Mouse (Mus musculus): ENCODE results near the gene Rsu1. TPM values are rescaled to one million over a fixed set of nuclear protein-coding genes. Genes with fewer than 3 reads are reported as not detected.
A peak's percentile ranks its signal among the peaks of the same experiment; 100 is the strongest.

Rsu1 gene
- polyA plus RNA-seq (2012; rRNA removed), result 42.2 and 49.7 TPM in 2 replicates

GRCm38 (mm10) chr2:13271165-13271957 lies at the start of gene Rsu1:
Rsu1 (minus strand) TSS chr2:13271415.
- TF ChIP-seq CTCF (IDR thresholded peaks at IDR 0.05; ENCODE audit: borderline replicate concordance, extremely low read depth, insufficient read depth, insufficient read length) (no peak), POLR2A (IDR thresholded peaks at IDR 0.05; ENCODE audit: borderline replicate concordance, extremely low read depth, insufficient read depth, insufficient read length, poor library complexity, severe bottlenecking) (peak; percentile 21; the same call in 1 of the 2 replicates)
- peak; percentile 99 for DNase-seq (ENCODE audit: low read depth)

- TF ChIP-seq POLR2A (IDR thresholded peaks at IDR 0.05; ENCODE audit: borderline replicate concordance, extremely low read depth, insufficient read depth, insufficient read length, poor library complexity, severe bottlenecking) (no peak), CTCF (IDR thresholded peaks at IDR 0.05; ENCODE audit: borderline replicate concordance, extremely low read depth, insufficient read depth, insufficient read length) (no peak)
- no peak for DNase-seq (ENCODE audit: low read depth)
Observed at GRCm38 (mm10) chr2:13303376-13303775, 32.2 kb upstream of the Rsu1 start.

- TF ChIP-seq POLR2A (IDR thresholded peaks at IDR 0.05; ENCODE audit: borderline replicate concordance, extremely low read depth, insufficient read depth, insufficient read length, poor library complexity, severe bottlenecking), result no peak
- peak; percentile 65; the same call in 1 of the 2 replicates for TF ChIP-seq CTCF (IDR thresholded peaks at IDR 0.05; ENCODE audit: borderline replicate concordance, extremely low read depth, insufficient read depth, insufficient read length)
- DNase-seq (ENCODE audit: low read depth), result peak; percentile 87
Observed at GRCm38 (mm10) chr2:13299031-13299430, 27.8 kb upstream of the Rsu1 start.

GRCm38 (mm10) chr2:13297733-13298132 lies 26.5 kb upstream of the Rsu1 start:
- no peak for TF ChIP-seq CTCF (IDR thresholded peaks at IDR 0.05; ENCODE audit: borderline replicate concordance, extremely low read depth, insufficient read depth, insufficient read length)
- TF ChIP-seq POLR2A (IDR thresholded peaks at IDR 0.05; ENCODE audit: borderline replicate concordance, extremely low read depth, insufficient read depth, insufficient read length, poor library complexity, severe bottlenecking), result no peak
- peak; percentile 20 for DNase-seq (ENCODE audit: low read depth)

GRCm38 (mm10) chr2:13290661-13291060 lies 19.4 kb upstream of the Rsu1 start:
- TF ChIP-seq POLR2A (IDR thresholded peaks at IDR 0.05; ENCODE audit: borderline replicate concordance, extremely low read depth, insufficient read depth, insufficient read length, poor library complexity, severe bottlenecking) (no peak), CTCF (IDR thresholded peaks at IDR 0.05; ENCODE audit: borderline replicate concordance, extremely low read depth, insufficient read depth, insufficient read length) (no peak)
- DNase-seq (ENCODE audit: low read depth), result peak; percentile 81

GRCm38 (mm10) chr2:13290070-13290469 lies 18.9 kb upstream of the Rsu1 start:
- TF ChIP-seq CTCF (IDR thresholded peaks at IDR 0.05; ENCODE audit: borderline replicate concordance, extremely low read depth, insufficient read depth, insufficient read length) (no peak), POLR2A (IDR thresholded peaks at IDR 0.05; ENCODE audit: borderline replicate concordance, extremely low read depth, insufficient read depth, insufficient read length, poor library complexity, severe bottlenecking) (no peak)
- DNase-seq (ENCODE audit: low read depth), result no peak

- peak; percentile 55 for DNase-seq (ENCODE audit: low read depth)
Observed at GRCm38 (mm10) chr2:13278114-13278862, 7.1 kb upstream of the Rsu1 start.

GRCm38 (mm10) chr2:13275874-13276273 lies 4.7 kb upstream of the Rsu1 start:
- TF ChIP-seq POLR2A (IDR thresholded peaks at IDR 0.05; ENCODE audit: borderline replicate concordance, extremely low read depth, insufficient read depth, insufficient read length, poor library complexity, severe bottlenecking), result no peak
- TF ChIP-seq CTCF (IDR thresholded peaks at IDR 0.05; ENCODE audit: borderline replicate concordance, extremely low read depth, insufficient read depth, insufficient read length), result peak; percentile 33; the same call in 1 of the 2 replicates
- no peak for DNase-seq (ENCODE audit: low read depth)

More at GRCm38 (mm10) chr2:13278114-13278862, 7.1 kb upstream of the Rsu1 start:
- peak; percentile 25; the same call in 1 of the 2 replicates for TF ChIP-seq CTCF (IDR thresholded peaks at IDR 0.05; ENCODE audit: borderline replicate concordance, extremely low read depth, insufficient read depth, insufficient read length)
- TF ChIP-seq POLR2A (IDR thresholded peaks at IDR 0.05; ENCODE audit: borderline replicate concordance, extremely low read depth, insufficient read depth, insufficient read length, poor library complexity, severe bottlenecking), result no peak

- DNase-seq (ENCODE audit: low read depth), result no peak
- TF ChIP-seq CTCF (IDR thresholded peaks at IDR 0.05; ENCODE audit: borderline replicate concordance, extremely low read depth, insufficient read depth, insufficient read length) (no peak), POLR2A (IDR thresholded peaks at IDR 0.05; ENCODE audit: borderline replicate concordance, extremely low read depth, insufficient read depth, insufficient read length, poor library complexity, severe bottlenecking) (no peak)
Observed at GRCm38 (mm10) chr2:13270736-13271135, 479 bp downstream of the Rsu1 start.

- no peak for TF ChIP-seq POLR2A (IDR thresholded peaks at IDR 0.05; ENCODE audit: borderline replicate concordance, extremely low read depth, insufficient read depth, insufficient read length, poor library complexity, severe bottlenecking)
- no peak for TF ChIP-seq CTCF (IDR thresholded peaks at IDR 0.05; ENCODE audit: borderline replicate concordance, extremely low read depth, insufficient read depth, insufficient read length)
- DNase-seq (ENCODE audit: low read depth), result no peak
Observed at GRCm38 (mm10) chr2:13268681-13269293, 2.4 kb downstream of the Rsu1 start.

GRCm38 (mm10) chr2:13264875-13265274 lies 6.3 kb downstream of the Rsu1 start:
- peak; percentile 79 for DNase-seq (ENCODE audit: low read depth)
- TF ChIP-seq POLR2A (IDR thresholded peaks at IDR 0.05; ENCODE audit: borderline replicate concordance, extremely low read depth, insufficient read depth, insufficient read length, poor library complexity, severe bottlenecking) (no peak), CTCF (IDR thresholded peaks at IDR 0.05; ENCODE audit: borderline replicate concordance, extremely low read depth, insufficient read depth, insufficient read length) (peak; percentile 76)
